Mouse (Mus musculus) neural tube, embryonic 13.5 days (tissue): ENCODE measurements around the gene Olfr220. TPM values are rescaled to one million over a fixed set of nuclear protein-coding genes. Genes with fewer than 3 reads are reported as not detected.

Experiments
- ATAC-seq: fragments of 200-750 bp; cut with Nextera tagmentation; 2 replicates; pipeline ENCODE4 v1.8.0; 2017; ENCODE audit warnings: low read depth, mild to moderate bottlenecking, moderate TSS enrichment, moderate library complexity
- H3K27ac ChIP-seq: fragments of 300-500 bp; sonication (generic); replicated peaks from 2 replicates; pipeline ENCODE4 v1.5.1; 2015; ENCODE audit warnings: moderate library complexity, mild to moderate bottlenecking, inconsistent platforms
- H3K27me3 ChIP-seq: fragments of 300-500 bp; sonication (generic); 2 replicates; pipeline ENCODE4 v1.6.1; 2015; ENCODE audit warnings: mild to moderate bottlenecking, inconsistent platforms
- H3K36me3 ChIP-seq: fragments of 300-500 bp; sonication (generic); 2 replicates; pipeline ENCODE4 v1.6.1; 2015; ENCODE audit warnings: mild to moderate bottlenecking, inconsistent platforms
- H3K4me1 ChIP-seq: fragments of 300-500 bp; sonication (generic); replicated peaks from 2 replicates; pipeline ENCODE4 v1.6.1; 2015; ENCODE audit warnings: inconsistent platforms
- H3K4me2 ChIP-seq: fragments of 300-500 bp; sonication (generic); 2 replicates; pipeline ENCODE4 v1.6.1; 2015; ENCODE audit warnings: inconsistent platforms, mild to moderate bottlenecking, moderate library complexity
- H3K4me3 ChIP-seq: fragments of 300-500 bp; sonication (generic); 2 replicates; pipeline ENCODE4 v1.5.1; 2015; ENCODE audit warnings: mild to moderate bottlenecking, inconsistent platforms
- H3K9ac ChIP-seq: fragments of 300-500 bp; sonication (generic); 2 replicates; pipeline ENCODE4 v1.6.1; 2015; ENCODE audit warnings: moderate library complexity, mild to moderate bottlenecking, inconsistent platforms
- H3K9me3 ChIP-seq: fragments of 300-500 bp; sonication (generic); 2 replicates; pipeline ENCODE4 v1.6.1; 2016; ENCODE audit warnings: inconsistent platforms
- WGBS: fragments of 180-500 bp; shearing (Covaris S2); methylation state at CpG from one replicate; pipeline ENCODE4 v1.1.7; 2015; 5-methylcytosine and 5-hydroxymethylcytosine counted together
- polyA plus RNA-seq: library from polyadenylated mRNA; unstranded; fragments of >200 nt; fragmentation: Nextera tagmentation; extraction: Ambion mirVana; gene quantifications from 2 replicates; pipeline ENCODE4 v1.2.1, GENCODE M21; 2015

The Olfr220 gene
- not detected in 2 replicates for polyA plus RNA-seq

DNA sequence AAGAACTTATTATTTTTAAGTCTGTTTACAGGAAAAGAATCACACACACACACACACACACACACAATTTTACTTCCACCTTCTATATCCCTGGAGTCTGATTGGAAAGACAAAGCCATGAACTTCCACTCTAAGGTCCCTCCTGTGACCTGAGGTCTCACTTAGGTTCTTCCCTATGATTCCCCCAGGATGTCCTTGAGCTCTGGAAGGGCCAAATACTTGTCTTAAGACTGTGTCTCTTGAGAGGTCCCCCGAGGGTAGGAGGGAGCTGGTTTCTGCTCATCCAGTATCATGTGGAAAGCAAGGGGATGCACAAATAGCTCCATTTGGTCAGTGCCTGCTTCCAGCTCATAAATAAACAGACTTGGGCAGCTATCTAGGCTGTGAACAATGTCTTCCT, at the start of gene Olfr220:
Olfr220 (plus strand) TSS at position 301 of the 400 bp plus-strand sequence.
- no peak within 1 kb of the TSS for H3K9ac ChIP-seq
- ATAC-seq: no peak
- 70% methylated on average over 1 of the region's 1 CpGs for WGBS

DNA sequence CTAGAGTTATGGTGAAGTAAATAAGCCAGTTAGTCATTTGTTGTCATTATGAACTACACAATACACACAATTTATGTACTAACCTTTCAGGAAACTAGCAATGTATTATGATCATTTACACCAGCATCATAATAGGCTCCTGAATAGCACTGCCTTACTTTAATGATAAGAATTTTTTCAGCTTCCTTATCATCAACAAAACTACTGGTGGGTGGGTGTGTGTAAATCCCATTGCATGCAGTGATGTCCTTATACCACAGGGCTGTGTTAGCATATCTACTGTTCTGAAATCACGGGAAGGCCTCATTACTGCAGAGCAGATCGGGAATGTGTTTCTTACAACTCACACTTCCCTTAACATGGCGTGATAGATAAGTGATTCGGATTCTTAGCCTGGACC, 18.9 kb upstream of the Olfr220 start:
- Histone ChIP-seq H3K27ac (no peak overlapping the region), H3K4me2 (no peak overlapping the region), H3K36me3 (no peaks in the 10 kb centered on the region), H3K9ac (no peak overlapping the region), H3K27me3 (no peaks in the 10 kb centered on the region), H3K4me1 (no peaks in the 10 kb centered on the region), H3K9me3 (no peaks in the 10 kb centered on the region), H3K4me3 (no peak overlapping the region)
- WGBS: 95% methylated on average over 4 of the region's 4 CpGs
- ATAC-seq: no peak

More for the DNA sequence above, at the start of gene Olfr220:
- no peaks in the 10 kb centered on the region for H3K4me1 ChIP-seq
- H3K4me3 ChIP-seq: no peak within 1 kb of the TSS
- no peak within 1 kb of the TSS for H3K4me2 ChIP-seq
- H3K27ac ChIP-seq: no peak within 1 kb of the TSS
- no peaks in the 10 kb centered on the region for H3K9me3 ChIP-seq
- H3K27me3 ChIP-seq: no peaks in the 10 kb centered on the region
- no peaks in the 10 kb centered on the region for H3K36me3 ChIP-seq

DNA sequence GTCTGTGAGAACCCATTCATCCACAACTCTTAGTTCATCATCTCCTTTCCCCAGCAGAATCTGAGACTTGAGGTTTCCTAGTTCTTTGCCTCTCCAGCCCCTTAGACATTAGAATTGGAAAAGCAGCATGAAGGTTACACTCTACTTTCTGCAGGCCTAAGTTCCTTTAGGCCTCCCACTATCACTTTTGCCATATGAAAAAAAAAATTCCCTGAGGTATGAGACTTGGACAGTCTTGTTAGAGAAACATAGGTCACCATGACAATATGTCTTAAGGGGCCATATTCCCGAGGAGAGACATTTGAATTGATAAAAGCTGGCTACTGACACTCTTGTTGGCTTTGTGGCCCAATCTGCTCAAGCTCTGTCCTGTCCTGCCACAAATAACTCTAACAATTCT, 18.1 kb upstream of the Olfr220 start, which contains the start of gene Olfr414:
Olfr414 (plus strand) TSS at position 301 of the 400 bp plus-strand sequence.
- Histone ChIP-seq H3K4me2 (no peak within 1 kb of the TSS), H3K36me3 (no peaks in the 10 kb centered on the region), H3K4me1 (no peaks in the 10 kb centered on the region), H3K27ac (no peak within 1 kb of the TSS), H3K9ac (no peak within 1 kb of the TSS), H3K27me3 (no peaks in the 10 kb centered on the region), H3K9me3 (no peaks in the 10 kb centered on the region), H3K4me3 (no peak within 1 kb of the TSS)
- no peak for ATAC-seq
- 64% methylated on average over 1 of the region's 1 CpGs for WGBS

DNA sequence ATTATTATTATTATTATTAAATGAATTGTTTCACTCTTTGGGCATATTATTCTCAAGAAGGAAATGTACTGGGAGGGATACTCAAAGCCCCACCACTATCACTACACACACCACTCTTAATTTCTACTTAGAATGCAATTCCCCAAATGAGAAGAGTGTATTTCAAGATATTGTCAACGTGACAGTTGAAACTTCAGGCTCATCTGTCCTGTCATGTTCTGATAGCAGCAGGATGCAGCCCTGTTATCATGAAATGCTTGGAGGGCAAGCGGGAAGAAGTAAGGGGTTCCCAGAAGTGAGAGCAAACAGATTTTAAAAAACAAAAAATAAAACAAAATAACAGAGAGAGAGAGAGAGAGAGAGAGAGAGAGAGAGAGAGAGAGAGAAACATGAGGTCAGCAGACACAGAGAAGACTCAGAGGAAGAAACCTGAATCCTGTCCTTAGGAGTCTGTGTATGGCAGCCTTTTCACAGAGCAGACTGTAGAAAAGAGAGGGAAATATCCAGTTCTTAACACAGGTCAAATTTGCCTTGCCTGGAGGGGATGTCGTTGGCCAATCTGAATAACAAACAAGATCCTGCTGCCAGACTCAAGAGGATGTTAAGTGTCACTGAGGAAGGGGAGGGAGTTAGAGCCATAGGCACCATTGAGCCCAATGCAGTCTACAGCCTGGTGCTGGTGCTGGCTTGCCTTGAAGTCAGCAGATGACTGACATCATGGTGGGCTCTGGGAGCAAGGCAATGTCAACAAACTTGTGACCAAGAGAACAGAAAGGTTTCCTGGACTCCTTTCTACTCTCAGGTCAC, 15.5 kb upstream of the Olfr220 start:
- ATAC-seq: no peak
- H3K4me1 ChIP-seq: no peaks in the 10 kb centered on the region
- WGBS: 58% methylated on average over 3 of the region's 3 CpGs

DNA sequence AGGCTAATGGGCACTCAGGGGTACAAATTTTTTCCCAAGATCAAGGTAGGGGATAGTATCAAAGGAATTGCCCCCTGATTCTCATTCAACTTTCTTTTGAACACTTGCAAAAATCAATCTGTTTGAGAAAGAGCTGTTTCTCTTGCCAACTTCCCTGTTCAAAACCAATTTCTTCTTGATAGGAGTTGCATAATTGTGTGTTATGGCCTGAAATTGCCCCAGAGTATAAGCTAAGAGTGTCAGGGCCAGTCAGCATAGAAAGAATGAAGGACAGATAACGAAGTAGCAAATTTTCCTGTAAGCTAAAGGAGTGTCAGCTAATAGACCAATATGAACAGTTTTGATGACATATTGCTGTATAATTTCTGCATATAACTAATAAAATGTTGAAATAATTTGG, 14.5 kb upstream of the Olfr220 start:
- Histone ChIP-seq H3K27ac (no peak overlapping the region), H3K4me3 (no peak overlapping the region), H3K4me1 (no peaks in the 10 kb centered on the region), H3K9ac (no peak overlapping the region), H3K36me3 (no peaks in the 10 kb centered on the region), H3K4me2 (no peak overlapping the region), H3K9me3 (no peaks in the 10 kb centered on the region), H3K27me3 (no peaks in the 10 kb centered on the region)
- no peak for ATAC-seq
- 87% methylated on average over 1 of the region's 1 CpGs for WGBS

More for the DNA sequence above, 15.5 kb upstream of the Olfr220 start:
- Histone ChIP-seq H3K27ac (no peak overlapping the region), H3K27me3 (no peaks in the 10 kb centered on the region), H3K9me3 (no peaks in the 10 kb centered on the region), H3K4me3 (no peak overlapping the region), H3K9ac (no peak overlapping the region), H3K4me2 (no peak overlapping the region), H3K36me3 (no peaks in the 10 kb centered on the region)

DNA sequence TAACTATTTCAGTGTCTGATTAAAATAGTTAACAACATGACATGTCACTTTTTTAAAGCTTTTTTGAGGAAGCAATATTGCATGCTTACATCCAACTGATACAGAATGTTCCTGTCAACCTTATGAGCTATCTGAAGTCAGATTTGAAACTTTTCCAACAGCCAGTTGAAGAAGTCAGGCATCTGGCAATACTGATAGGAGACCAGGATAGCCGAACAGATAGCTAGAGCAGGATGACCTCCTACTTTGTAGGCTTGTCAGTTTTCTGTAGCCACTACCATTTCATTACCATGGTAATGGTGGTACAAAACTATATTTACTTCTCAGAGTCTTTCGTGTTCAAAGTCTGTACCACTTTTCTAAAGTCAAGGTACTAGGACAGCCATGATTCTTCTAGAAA, 13.5 kb upstream of the Olfr220 start:
- Histone ChIP-seq H3K4me1 (no peaks in the 10 kb centered on the region), H3K9me3 (no peaks in the 10 kb centered on the region), H3K9ac (no peak overlapping the region), H3K4me3 (no peak overlapping the region), H3K4me2 (no peak overlapping the region), H3K27ac (no peak overlapping the region), H3K36me3 (no peaks in the 10 kb centered on the region), H3K27me3 (no peaks in the 10 kb centered on the region)
- ATAC-seq: no peak
- 89% methylated on average over 2 of the region's 2 CpGs for WGBS

DNA sequence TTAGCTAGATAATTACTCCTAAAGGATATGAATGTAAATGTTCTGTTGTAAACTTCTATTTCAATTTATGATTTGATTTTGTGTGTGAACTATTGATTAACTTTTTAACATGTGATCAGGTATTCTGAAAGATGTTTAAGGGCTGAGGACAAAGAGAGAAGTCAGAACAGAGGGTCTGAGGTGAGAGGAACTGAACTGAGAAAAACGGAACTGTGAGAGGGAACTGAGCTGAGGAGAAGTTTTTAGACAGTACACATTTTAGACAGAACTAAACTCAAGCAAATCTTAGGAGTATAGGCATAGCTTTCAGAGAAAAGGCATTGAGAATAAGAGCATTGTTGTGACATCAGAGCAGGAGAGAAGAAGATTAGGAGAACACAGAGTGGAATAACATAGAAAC, 7.8 kb upstream of the Olfr220 start:
- no peak overlapping the region for H3K4me2 ChIP-seq
- H3K27ac ChIP-seq: no peak overlapping the region
- WGBS: 24% methylated on average over 1 of the region's 1 CpGs
- no peak for ATAC-seq
- H3K36me3 ChIP-seq: no peaks in the 10 kb centered on the region
- no peak overlapping the region for H3K4me3 ChIP-seq
- no peak overlapping the region for H3K9ac ChIP-seq
- H3K27me3 ChIP-seq: no peaks in the 10 kb centered on the region
- no peaks in the 10 kb centered on the region for H3K4me1 ChIP-seq
- no peaks in the 10 kb centered on the region for H3K9me3 ChIP-seq

DNA sequence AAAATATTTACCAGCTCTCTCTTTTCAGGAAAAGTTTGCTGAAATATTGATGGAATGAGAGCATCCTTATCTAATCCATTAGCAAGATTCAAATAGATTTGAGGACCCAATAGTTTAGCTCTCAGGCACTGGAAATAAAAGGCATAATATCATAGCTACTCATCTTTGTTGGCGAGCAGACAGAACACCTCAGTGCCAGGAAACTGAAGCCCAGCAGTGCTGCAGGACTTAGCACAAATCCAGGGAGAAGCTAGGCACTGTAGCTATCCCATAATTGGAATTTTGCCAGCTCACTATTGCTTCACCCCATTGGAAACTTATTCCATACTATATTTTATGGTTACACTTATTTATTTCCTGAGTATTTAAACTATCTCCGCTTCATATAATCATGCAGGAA, 13.2 kb downstream of the Olfr220 start:
- Histone ChIP-seq H3K9me3 (no peaks in the 10 kb centered on the region), H3K4me3 (no peak overlapping the region), H3K9ac (no peak overlapping the region), H3K4me2 (no peak overlapping the region), H3K36me3 (no peaks in the 10 kb centered on the region), H3K4me1 (no peaks in the 10 kb centered on the region), H3K27ac (no peak overlapping the region), H3K27me3 (no peaks in the 10 kb centered on the region)
- WGBS: 96% methylated on average over 2 of the region's 2 CpGs
- no peak for ATAC-seq

DNA sequence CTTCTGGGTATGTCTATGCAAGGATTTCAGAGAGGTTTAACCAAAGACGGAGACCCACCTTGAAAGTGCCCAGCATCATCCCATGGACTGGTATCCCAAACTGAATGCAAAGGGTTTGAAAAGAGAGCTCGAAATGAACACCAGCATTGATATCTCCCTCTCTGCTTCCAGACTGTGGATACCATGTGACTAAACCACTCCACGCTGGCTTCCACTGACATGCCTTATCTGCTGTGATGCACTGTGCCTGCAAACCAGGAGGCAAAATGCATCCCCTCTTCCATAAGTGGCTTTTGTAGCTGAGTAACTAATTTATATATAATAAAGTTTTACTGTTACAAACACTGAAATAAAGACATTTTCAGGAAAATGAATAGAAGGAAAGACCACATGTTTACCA, 23.5 kb downstream of the Olfr220 start:
- no peak for ATAC-seq
- H3K4me2 ChIP-seq: no peak overlapping the region
- no peaks in the 10 kb centered on the region for H3K36me3 ChIP-seq
- no peaks in the 10 kb centered on the region for H3K9me3 ChIP-seq
- H3K9ac ChIP-seq: no peak overlapping the region
- no peak overlapping the region for H3K27ac ChIP-seq
- H3K4me3 ChIP-seq: no peak overlapping the region
- no peaks in the 10 kb centered on the region for H3K27me3 ChIP-seq
- no peaks in the 10 kb centered on the region for H3K4me1 ChIP-seq
- WGBS: 89% methylated on average over 3 of the region's 3 CpGs

DNA sequence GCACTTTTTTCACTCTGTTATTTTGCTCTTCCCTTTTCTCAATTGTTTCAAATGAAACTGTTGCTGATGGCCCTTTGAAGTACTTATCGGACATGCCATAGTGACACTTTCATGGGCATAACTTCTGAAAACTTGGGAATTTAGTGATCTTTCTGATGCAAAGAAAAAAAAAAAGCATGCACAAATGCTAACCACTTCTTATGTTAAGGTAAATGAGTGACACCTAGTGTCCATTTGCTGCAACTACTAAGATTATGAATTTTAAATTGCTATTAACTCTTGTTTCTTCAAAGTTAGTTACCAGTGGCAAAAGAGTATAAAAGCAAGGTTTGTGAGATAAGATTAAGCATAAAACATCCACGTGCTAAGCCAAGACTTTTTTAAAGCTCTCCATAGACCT, 24.4 kb downstream of the Olfr220 start:
- Histone ChIP-seq H3K4me1 (no peaks in the 10 kb centered on the region), H3K9me3 (no peaks in the 10 kb centered on the region), H3K27me3 (no peaks in the 10 kb centered on the region), H3K27ac (no peak overlapping the region), H3K9ac (no peak overlapping the region), H3K36me3 (no peaks in the 10 kb centered on the region), H3K4me2 (no peak overlapping the region), H3K4me3 (no peak overlapping the region)
- ATAC-seq: no peak
- WGBS: 37% methylated on average over 2 of the region's 2 CpGs

DNA sequence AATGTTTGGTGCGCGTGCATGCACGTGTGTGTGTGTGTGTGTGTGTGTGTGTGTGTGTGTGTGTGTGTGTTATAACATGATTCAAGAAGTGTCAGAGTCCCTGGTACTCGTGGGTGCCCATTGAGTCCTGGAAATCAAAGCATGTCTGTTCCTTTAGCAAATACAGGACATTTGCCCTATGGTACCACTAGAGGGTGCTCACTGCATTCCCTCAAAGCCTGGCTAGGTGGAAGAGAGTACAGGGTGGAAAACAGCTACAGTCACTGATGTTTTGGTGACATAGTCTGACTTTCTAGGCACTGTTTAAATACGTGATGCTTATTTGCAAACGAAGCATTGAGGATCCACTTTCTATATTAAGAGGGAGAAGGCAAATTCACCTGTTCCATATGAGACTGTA, 27.9 kb downstream of the Olfr220 start:
- Histone ChIP-seq H3K9ac (no peak overlapping the region), H3K4me2 (no peak overlapping the region), H3K27ac (no peak overlapping the region), H3K36me3 (no peaks in the 10 kb centered on the region), H3K9me3 (no peaks in the 10 kb centered on the region), H3K4me3 (no peak overlapping the region), H3K27me3 (no peaks in the 10 kb centered on the region), H3K4me1 (no peaks in the 10 kb centered on the region)
- 3% methylated on average over 6 of the region's 6 CpGs for WGBS
- ATAC-seq: peak; percentile 86

DNA sequence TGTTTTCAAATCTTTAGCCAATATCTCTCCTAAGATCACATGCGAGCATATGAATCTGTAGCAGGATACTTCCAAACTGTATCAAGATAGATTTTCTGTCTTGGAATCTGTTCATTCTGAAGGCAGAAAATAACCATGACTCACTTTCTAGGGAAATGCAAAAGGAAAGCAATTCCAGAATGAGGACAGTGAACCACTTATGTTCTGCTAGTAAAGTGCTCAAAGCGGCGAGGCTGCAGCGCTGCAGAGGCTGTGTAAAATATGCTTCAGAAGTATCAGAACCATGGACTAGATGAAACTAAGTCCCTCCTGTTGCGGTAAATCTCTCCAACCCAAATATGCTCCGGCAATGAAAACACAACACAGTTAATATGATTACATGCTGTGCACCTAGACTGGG, 40.7 kb downstream of the Olfr220 start:
- Histone ChIP-seq H3K27me3 (no peaks in the 10 kb centered on the region), H3K9ac (no peak overlapping the region), H3K36me3 (no peaks in the 10 kb centered on the region), H3K9me3 (no peaks in the 10 kb centered on the region), H3K4me1 (no peaks in the 10 kb centered on the region), H3K4me2 (no peak overlapping the region), H3K27ac (no peak overlapping the region), H3K4me3 (no peak overlapping the region)
- WGBS: 88% methylated on average over 6 of the region's 6 CpGs
- no peak for ATAC-seq

DNA sequence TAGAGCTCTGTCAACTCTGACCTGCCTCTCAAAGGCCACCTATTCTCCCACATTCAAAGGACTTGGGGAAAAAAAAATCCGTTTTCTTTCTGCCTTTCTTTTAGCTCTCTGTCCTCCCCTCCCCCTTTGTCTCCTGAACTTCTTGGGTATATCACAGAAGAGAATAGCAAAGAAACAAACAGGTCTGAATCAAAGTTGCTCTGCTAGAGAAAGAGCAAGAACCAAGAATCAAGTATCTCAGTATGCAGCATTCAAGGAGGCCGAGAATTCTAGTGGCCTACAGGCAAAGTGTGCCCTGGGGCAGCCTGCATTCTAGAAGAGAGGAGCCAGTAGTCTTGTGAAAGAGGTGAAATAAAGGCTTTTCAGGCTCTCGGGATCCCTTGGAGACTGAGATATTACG, 58.2 kb downstream of the Olfr220 start:
- Histone ChIP-seq H3K9ac (no peak overlapping the region), H3K27ac (no peak overlapping the region), H3K9me3 (no peaks in the 10 kb centered on the region), H3K27me3 (no peaks in the 10 kb centered on the region), H3K4me2 (no peak overlapping the region), H3K4me1 (peaks cover 17% of the 10 kb centered on the region), H3K4me3 (no peak overlapping the region), H3K36me3 (no peaks in the 10 kb centered on the region)
- no peak for ATAC-seq
- WGBS: 12% methylated on average over 4 of the region's 4 CpGs
